Mouse (Mus musculus): ENCODE data around the gene Vill.

Vill gene

GRCm38 (mm10) chr9:119034676-119035665 lies 17.6 kb upstream of the Vill start:
- WGBS = 81% methylated on average over 29 of the region's 29 CpGs

GRCm38 (mm10) chr9:119035836-119036235 lies 16.7 kb upstream of the Vill start:
- WGBS = 52% methylated on average over 7 of the region's 7 CpGs

- WGBS = 43% methylated on average over 15 of the region's 15 CpGs
Measured at GRCm38 (mm10) chr9:119037076-119037730, 15.4 kb upstream of the Vill start.

GRCm38 (mm10) chr9:119038574-119038973 lies 14.0 kb upstream of the Vill start:
- WGBS = 94% methylated on average over 3 of the region's 3 CpGs

GRCm38 (mm10) chr9:119040101-119040775 lies 12.3 kb upstream of the Vill start:
- WGBS = 70% methylated on average over 15 of the region's 15 CpGs

- 87% methylated on average over 11 of the region's 11 CpGs for WGBS
Measured at GRCm38 (mm10) chr9:119048182-119048903, 4.2 kb upstream of the Vill start.

- WGBS = 74% methylated on average over 2 of the region's 2 CpGs
Measured at GRCm38 (mm10) chr9:119051158-119051557, 1.4 kb upstream of the Vill start.

GRCm38 (mm10) chr9:119053964-119054576 lies 1.5 kb downstream of the Vill start:
- WGBS = 61% methylated on average over 9 of the region's 9 CpGs

GRCm38 (mm10) chr9:119055336-119055735 lies 2.8 kb downstream of the Vill start:
- WGBS = 89% methylated on average over 4 of the region's 4 CpGs

- 86% methylated on average over 7 of the region's 7 CpGs for WGBS
Measured at GRCm38 (mm10) chr9:119058245-119058644, 5.7 kb downstream of the Vill start.

- 93% methylated on average over 10 of the region's 10 CpGs for WGBS
Measured at GRCm38 (mm10) chr9:119060701-119061100, 8.1 kb downstream of the Vill start.

- 51% methylated on average over 19 of the region's 19 CpGs for WGBS
Measured at GRCm38 (mm10) chr9:119063036-119063644, 10.6 kb downstream of the Vill start.

GRCm38 (mm10) chr9:119064296-119064695 lies 11.7 kb downstream of the Vill start:
- 66% methylated on average over 4 of the region's 4 CpGs for WGBS

GRCm38 (mm10) chr9:119067601-119068000 lies 15.0 kb downstream of the Vill start:
- WGBS = 8% methylated on average over 6 of the region's 6 CpGs

GRCm38 (mm10) chr9:119068266-119068665 lies 15.7 kb downstream of the Vill start:
- 90% methylated on average over 11 of the region's 11 CpGs for WGBS

- 82% methylated on average over 13 of the region's 13 CpGs for WGBS
Measured at GRCm38 (mm10) chr9:119070173-119070825, 17.7 kb downstream of the Vill start.

- WGBS = 92% methylated on average over 9 of the region's 9 CpGs
Measured at GRCm38 (mm10) chr9:119071786-119072185, 19.2 kb downstream of the Vill start.

- WGBS = 80% methylated on average over 15 of the region's 15 CpGs
Measured at GRCm38 (mm10) chr9:119073184-119073895, 20.8 kb downstream of the Vill start.

GRCm38 (mm10) chr9:119075685-119076084 lies 23.1 kb downstream of the Vill start:
- WGBS = 70% methylated on average over 16 of the region's 16 CpGs

All from cerebral cortex, adult 2 months (tissue).